Mouse (Mus musculus): ENCODE results near the gene Map3k4. TPM values are rescaled to one million over a fixed set of nuclear protein-coding genes. Genes with fewer than 3 reads are reported as not detected.

Map3k4 gene
- polyA plus RNA-seq, 1 experiment from 2014 or later = 58.7 TPM

- Histone ChIP-seq H3K4me3 (replicated peaks; ENCODE audit: low read depth, low read length) (no peak overlapping the region), H3K36me3 (ENCODE audit: insufficient read depth, low read length) (no peaks in the 10 kb centered on the region), H3K4me2 (ENCODE audit: low read length) (peak overlapping the region; percentile 25; the same call in 1 of the 2 replicates), H3K27ac (peak overlapping the region; percentile 67; the same call in 1 of the 2 replicates), H3K9ac (ENCODE audit: low read depth, low read length) (no peak overlapping the region), H3K27me3 (ENCODE audit: insufficient read depth, low read length) (no peaks in the 10 kb centered on the region), H3K4me1 (replicated peaks; ENCODE audit: insufficient read depth, low read length) (0 out of 2 replicates have a peak, but pooled peaks cover 8% of the 10 kb centered on the region), H3K9me3 (replicated peaks; ENCODE audit: low read length) (no peaks in the 10 kb centered on the region)
- peak; percentile 92 for DNase-seq (ENCODE audit: low spot score)
- no peak for TF ChIP-seq CTCF (IDR thresholded peaks at IDR 0.05; ENCODE audit: low read depth)
- WGBS = 4% methylated on average over 14 of the region's 14 CpGs
- peak; percentile 85 for ATAC-seq (replicated peaks; ENCODE audit: low FRiP score, low read depth)
These were observed 9.4 kb upstream of the Map3k4 start for GRCm38 (mm10) chr17:12327847-12328518.

- ATAC-seq (replicated peaks; ENCODE audit: low FRiP score, low read depth) (no peak), DNase-seq (ENCODE audit: low spot score) (no peak)
- H3K4me1 ChIP-seq (replicated peaks; ENCODE audit: insufficient read depth, low read length) = 0 out of 2 replicates have a peak, but pooled peaks cover 3% of the 10 kb centered on the region
- no peaks in the 10 kb centered on the region for H3K9me3 ChIP-seq (replicated peaks; ENCODE audit: low read length)
- no peak overlapping the region for H3K4me2 ChIP-seq (ENCODE audit: low read length)
- no peak overlapping the region for H3K27ac ChIP-seq
- WGBS = 84% methylated on average over 7 of the region's 7 CpGs
- TF ChIP-seq CTCF (IDR thresholded peaks at IDR 0.05; ENCODE audit: low read depth) = no peak
- no peak overlapping the region for H3K9ac ChIP-seq (ENCODE audit: low read depth, low read length)
- H3K27me3 ChIP-seq (ENCODE audit: insufficient read depth, low read length) = no peaks in the 10 kb centered on the region
- H3K4me3 ChIP-seq (replicated peaks; ENCODE audit: low read depth, low read length) = no peak overlapping the region
- H3K36me3 ChIP-seq (ENCODE audit: insufficient read depth, low read length) = no peaks in the 10 kb centered on the region
These were observed 1.2 kb upstream of the Map3k4 start for GRCm38 (mm10) chr17:12319786-12320185.

GRCm38 (mm10) chr17:12317954-12318651 lies 493 bp downstream of the Map3k4 start:
- TF ChIP-seq CTCF (IDR thresholded peaks at IDR 0.05; ENCODE audit: low read depth) = no peak
- Histone ChIP-seq H3K36me3 (ENCODE audit: insufficient read depth, low read length) (no peaks in the 10 kb centered on the region), H3K9me3 (replicated peaks; ENCODE audit: low read length) (no peaks in the 10 kb centered on the region), H3K9ac (ENCODE audit: low read depth, low read length) (peak overlapping the region; percentile 94), H3K4me1 (replicated peaks; ENCODE audit: insufficient read depth, low read length) (0 out of 2 replicates have a peak, but pooled peaks cover 7% of the 10 kb centered on the region), H3K27ac (peak overlapping the region; percentile 95), H3K27me3 (ENCODE audit: insufficient read depth, low read length) (no peaks in the 10 kb centered on the region), H3K4me2 (ENCODE audit: low read length) (peak overlapping the region; percentile 82), H3K4me3 (replicated peaks; ENCODE audit: low read depth, low read length) (peak overlapping the region; percentile 93)
- DNase-seq (ENCODE audit: low spot score) (peak; percentile 48), ATAC-seq (replicated peaks; ENCODE audit: low FRiP score, low read depth) (no peak; the same call in 1 of the 2 replicates)
- under 1% methylated on average over 58 of the region's 59 CpGs for WGBS

- 2% methylated on average over 7 of the region's 7 CpGs for WGBS
- H3K4me1 ChIP-seq (replicated peaks; ENCODE audit: insufficient read depth, low read length) = 0 out of 2 replicates have a peak, but pooled peaks cover 7% of the 10 kb centered on the region
- no peaks in the 10 kb centered on the region for H3K36me3 ChIP-seq (ENCODE audit: insufficient read depth, low read length)
- no peak for TF ChIP-seq CTCF (IDR thresholded peaks at IDR 0.05; ENCODE audit: low read depth)
- peak overlapping the region; percentile 95 for H3K27ac ChIP-seq
- DNase-seq (ENCODE audit: low spot score) = peak; percentile 46
- H3K4me2 ChIP-seq (ENCODE audit: low read length) = peak overlapping the region; percentile 82
- no peaks in the 10 kb centered on the region for H3K9me3 ChIP-seq (replicated peaks; ENCODE audit: low read length)
- ATAC-seq (replicated peaks; ENCODE audit: low FRiP score, low read depth) = no peak
- peak overlapping the region; percentile 94 for H3K9ac ChIP-seq (ENCODE audit: low read depth, low read length)
- H3K4me3 ChIP-seq (replicated peaks; ENCODE audit: low read depth, low read length) = peak overlapping the region; percentile 93
- no peaks in the 10 kb centered on the region for H3K27me3 ChIP-seq (ENCODE audit: insufficient read depth, low read length)
These were observed 1.0 kb downstream of the Map3k4 start for GRCm38 (mm10) chr17:12317607-12317953.

- 84% methylated on average over 13 of the region's 13 CpGs for WGBS
- DNase-seq (ENCODE audit: low spot score) (no peak), ATAC-seq (replicated peaks; ENCODE audit: low FRiP score, low read depth) (no peak)
- Histone ChIP-seq H3K36me3 (ENCODE audit: insufficient read depth, low read length) (no peaks in the 10 kb centered on the region), H3K4me2 (ENCODE audit: low read length) (no peak overlapping the region), H3K27me3 (ENCODE audit: insufficient read depth, low read length) (no peaks in the 10 kb centered on the region), H3K9ac (ENCODE audit: low read depth, low read length) (0 out of 2 replicates have a peak overlapping the region, but pooled peaks have one; percentile 8), H3K9me3 (replicated peaks; ENCODE audit: low read length) (no peaks in the 10 kb centered on the region), H3K4me3 (replicated peaks; ENCODE audit: low read depth, low read length) (no peak overlapping the region), H3K27ac (no peak overlapping the region), H3K4me1 (replicated peaks; ENCODE audit: insufficient read depth, low read length) (0 out of 2 replicates have a peak, but pooled peaks cover 7% of the 10 kb centered on the region)
- TF ChIP-seq CTCF (IDR thresholded peaks at IDR 0.05; ENCODE audit: low read depth) = no peak
These were observed 2.3 kb downstream of the Map3k4 start for GRCm38 (mm10) chr17:12316251-12316650.

- H3K9me3 ChIP-seq (replicated peaks; ENCODE audit: low read length) = no peaks in the 10 kb centered on the region
- H3K4me3 ChIP-seq (replicated peaks; ENCODE audit: low read depth, low read length) = no peak overlapping the region
- H3K4me2 ChIP-seq (ENCODE audit: low read length) = no peak overlapping the region
These were observed 6.3 kb downstream of the Map3k4 start for GRCm38 (mm10) chr17:12312248-12312647.

More at GRCm38 (mm10) chr17:12312248-12312647, 6.3 kb downstream of the Map3k4 start:
- Histone ChIP-seq H3K27me3 (ENCODE audit: insufficient read depth, low read length) (no peaks in the 10 kb centered on the region), H3K9ac (ENCODE audit: low read depth, low read length) (no peak overlapping the region), H3K4me1 (replicated peaks; ENCODE audit: insufficient read depth, low read length) (peaks cover 19% of the 10 kb centered on the region; the same call in 1 of the 2 replicates), H3K36me3 (ENCODE audit: insufficient read depth, low read length) (no peaks in the 10 kb centered on the region), H3K27ac (no peak overlapping the region)
- 93% methylated on average over 6 of the region's 6 CpGs for WGBS
- no peak for TF ChIP-seq CTCF (IDR thresholded peaks at IDR 0.05; ENCODE audit: low read depth)
- DNase-seq (ENCODE audit: low spot score) (no peak), ATAC-seq (replicated peaks; ENCODE audit: low FRiP score, low read depth) (no peak)
